Mouse (Mus musculus) thymus, postnatal 0 days (tissue): ENCODE data around the gene Dgkk. TPM values are rescaled to one million over a fixed set of nuclear protein-coding genes. Genes with fewer than 3 reads are reported as not detected.
"Not testable (repeated sequence)": the region's sequence is repeated elsewhere in the genome, so short reads cannot be mapped to it uniquely, and the experiment has no call there.

Experiments used
- DNase-seq: peaks from one replicate; pipeline ENCODE4 v3.0.0-alpha.2; 2015; ENCODE audit warnings: low spot score
- polyA plus RNA-seq: library from polyadenylated mRNA; unstranded; fragments of >200 nt; fragmentation: Nextera tagmentation; extraction: Ambion mirVana; gene quantifications from 2 replicates; pipeline ENCODE4 v1.2.1, GENCODE M21; 2015

The Dgkk gene
- polyA plus RNA-seq, result 0.03 and 0.05 TPM in 2 replicates

GRCm38 (mm10) chrX:6779006-6779405, at the start of gene Dgkk:
Gene Dgkk, plus strand, starts transcription at chrX:6779306.
- not testable (repeated sequence) for DNase-seq

GRCm38 (mm10) chrX:6733998-6734397, 45.1 kb upstream of the Dgkk start:
- no peak for DNase-seq

- DNase-seq, result no peak
Observed at GRCm38 (mm10) chrX:6750714-6751113, 28.4 kb upstream of the Dgkk start.

- DNase-seq, result no peak
Observed at GRCm38 (mm10) chrX:6751549-6752047, 27.5 kb upstream of the Dgkk start.

GRCm38 (mm10) chrX:6777489-6778249, 1.4 kb upstream of the Dgkk start:
- DNase-seq, result no peak

GRCm38 (mm10) chrX:6778250-6778637, 862 bp upstream of the Dgkk start:
- no peak for DNase-seq

- no peak for DNase-seq
Observed at GRCm38 (mm10) chrX:6779969-6780539, 948 bp downstream of the Dgkk start.

- no peak for DNase-seq
Observed at GRCm38 (mm10) chrX:6832553-6832952, 53.4 kb downstream of the Dgkk start.

- DNase-seq, result no peak
Observed at GRCm38 (mm10) chrX:6853466-6853865, 74.4 kb downstream of the Dgkk start.

GRCm38 (mm10) chrX:6854136-6854535, 75.0 kb downstream of the Dgkk start:
- no peak for DNase-seq

- DNase-seq, result no peak
Observed at GRCm38 (mm10) chrX:6893933-6894332, 114.8 kb downstream of the Dgkk start.

GRCm38 (mm10) chrX:6911047-6911446, 131.9 kb downstream of the Dgkk start:
- no peak for DNase-seq

- DNase-seq, result peak; percentile 16
Observed at GRCm38 (mm10) chrX:6922165-6922564, 143.1 kb downstream of the Dgkk start.

GRCm38 (mm10) chrX:6926224-6926623, 147.1 kb downstream of the Dgkk start:
- DNase-seq, result no peak

- DNase-seq, result peak; percentile 29
Observed at GRCm38 (mm10) chrX:6968598-6968997, 189.5 kb downstream of the Dgkk start.

GRCm38 (mm10) chrX:6971956-6972355, 192.8 kb downstream of the Dgkk start:
- no peak for DNase-seq

GRCm38 (mm10) chrX:6983916-6984315, 204.8 kb downstream of the Dgkk start:
- DNase-seq, result not testable (repeated sequence)
